ENCODE assay signal across 21 mouse cellular contexts in genomic region chr11:87241256-87241655, GRCm38 (mm10).
A peak's percentile ranks its signal among the peaks of the same experiment; 100 is the strongest.
DNase-seq lines count a peak whose midpoint lies in the region; ATAC-seq lines count a peak whose summit lies in the region.
"Had no signal": no experiment of that assay in that cellular context is flagged by ENCODE, and none has a peak within 500 bp of the region (broad histone marks: within the 10 kb centered on the region; RNA-seq: fewer than 3 reads in every experiment).

No protein-coding gene starts in this region.

- H3K4me1 ChIP-seq in heart, embryonic 13.5 days, result peaks cover 47% of the 10 kb centered on the region
- H3K4me1 ChIP-seq: hindbrain, embryonic 15.5 days; stomach, embryonic 15.5 days had no signal

- H3K4me2 ChIP-seq in heart, embryonic 13.5 days, result no peak overlapping the region
- H3K4me2 ChIP-seq: embryonic facial prominence, embryonic 15.5 days; hindbrain, embryonic 15.5 days; limb, embryonic 13.5 days; stomach, embryonic 15.5 days had no signal

- H3K27ac ChIP-seq in heart, embryonic 13.5 days (replicated peaks), result peak overlapping the region; percentile 54
- H3K27ac ChIP-seq: embryonic facial prominence, embryonic 15.5 days; forebrain, embryonic 10.5 days; hindbrain, embryonic 15.5 days; limb, embryonic 13.5 days; liver, embryonic 14.5 days; stomach, embryonic 15.5 days had no signal

- H3K36me3 ChIP-seq in heart, embryonic 13.5 days, result peaks cover 9% of the 10 kb centered on the region; the same call in 1 of the 2 replicates
- H3K36me3 ChIP-seq: embryonic facial prominence, embryonic 15.5 days had no signal

- 56% methylated on average over 7 of the region's 7 CpGs for WGBS in heart, embryonic 13.5 days

- intact Hi-C loops in left cerebral cortex, postnatal 4 days (cut with DNase I), result no loop called here

- no peaks in the 10 kb centered on the region for H3K9me3 ChIP-seq in heart, embryonic 13.5 days
- H3K9me3 ChIP-seq: embryonic facial prominence, embryonic 15.5 days; forebrain, embryonic 10.5 days; hindbrain, embryonic 15.5 days; limb, embryonic 13.5 days; stomach, embryonic 15.5 days had no signal

- peak overlapping the region; percentile 42; the same call in 1 of the 2 replicates for H3K9ac ChIP-seq in heart, embryonic 13.5 days
- H3K9ac ChIP-seq: embryonic facial prominence, embryonic 15.5 days; hindbrain, embryonic 15.5 days; limb, embryonic 13.5 days; liver, embryonic 14.5 days; stomach, embryonic 15.5 days had no signal

- H3K27me3 ChIP-seq in heart, embryonic 13.5 days (replicated peaks), result no peaks in the 10 kb centered on the region
- H3K27me3 ChIP-seq: embryonic facial prominence, embryonic 15.5 days; hindbrain, embryonic 15.5 days; stomach, embryonic 15.5 days had no signal

- no peak for ATAC-seq in heart, embryonic 13.5 days (ENCODE audit: extremely low read depth, insufficient number of reproducible peaks, low FRiP score, low TSS enrichment)

- no peak overlapping the region for H3K4me3 ChIP-seq in heart, embryonic 13.5 days
- H3K4me3 ChIP-seq: embryonic facial prominence, embryonic 15.5 days; forebrain, embryonic 10.5 days; hindbrain, embryonic 15.5 days; limb, embryonic 13.5 days; myocyte; stomach, embryonic 15.5 days had no signal

- no peak for DNase-seq in heart, adult 8-10 months (ENCODE audit: low spot score)
- peak; percentile 28 to 35 for DNase-seq in left cerebral cortex, adult 18-20 months (ENCODE audit: low spot score in 2 of 2)
- DNase-seq in left cerebral cortex, postnatal 4 days, result no peak
- peak; percentile 77 for DNase-seq in brain, adult 2 months (ENCODE audit: low read depth, low spot score)
- DNase-seq in thymus, postnatal 14 days, result peak; percentile 65
- DNase-seq in spleen, adult 12 weeks (ENCODE audit: low spot score), result no peak
- DNase-seq: B cell, adult 2 months; cerebellum, adult 9-10 months; gastrocnemius, postnatal 14 days; kidney, adult 9 months; kidney, postnatal 36 days; lung, postnatal 10 days; midbrain, embryonic 14.5 days had no signal

Comparison
In these comparisons a context has a peak if more than half of its experiments do, and no peak if none do; other contexts are left out.
1. DNase-seq: peak in left cerebral cortex, adult 18-20 months (2 of 2), brain, adult 2 months (single experiment) and thymus, postnatal 14 days (single experiment); none in heart, adult 8-10 months (single experiment), left cerebral cortex, postnatal 4 days (single experiment) and spleen, adult 12 weeks (single experiment).